Mouse (Mus musculus) skeletal muscle tissue, postnatal 0 days (tissue): ENCODE measurements around the gene Syk. TPM values are rescaled to one million over a fixed set of nuclear protein-coding genes. Genes with fewer than 3 reads are reported as not detected.

Experiments used
- polyA plus RNA-seq: library from polyadenylated mRNA; unstranded; fragments of >200 nt; fragmentation: Nextera tagmentation; extraction: Ambion mirVana; gene quantifications from 2 replicates; pipeline ENCODE4 v1.2.1, GENCODE M21; 2015

Syk gene
- polyA plus RNA-seq: 1.1 and 1.3 TPM in 2 replicates

DNA sequence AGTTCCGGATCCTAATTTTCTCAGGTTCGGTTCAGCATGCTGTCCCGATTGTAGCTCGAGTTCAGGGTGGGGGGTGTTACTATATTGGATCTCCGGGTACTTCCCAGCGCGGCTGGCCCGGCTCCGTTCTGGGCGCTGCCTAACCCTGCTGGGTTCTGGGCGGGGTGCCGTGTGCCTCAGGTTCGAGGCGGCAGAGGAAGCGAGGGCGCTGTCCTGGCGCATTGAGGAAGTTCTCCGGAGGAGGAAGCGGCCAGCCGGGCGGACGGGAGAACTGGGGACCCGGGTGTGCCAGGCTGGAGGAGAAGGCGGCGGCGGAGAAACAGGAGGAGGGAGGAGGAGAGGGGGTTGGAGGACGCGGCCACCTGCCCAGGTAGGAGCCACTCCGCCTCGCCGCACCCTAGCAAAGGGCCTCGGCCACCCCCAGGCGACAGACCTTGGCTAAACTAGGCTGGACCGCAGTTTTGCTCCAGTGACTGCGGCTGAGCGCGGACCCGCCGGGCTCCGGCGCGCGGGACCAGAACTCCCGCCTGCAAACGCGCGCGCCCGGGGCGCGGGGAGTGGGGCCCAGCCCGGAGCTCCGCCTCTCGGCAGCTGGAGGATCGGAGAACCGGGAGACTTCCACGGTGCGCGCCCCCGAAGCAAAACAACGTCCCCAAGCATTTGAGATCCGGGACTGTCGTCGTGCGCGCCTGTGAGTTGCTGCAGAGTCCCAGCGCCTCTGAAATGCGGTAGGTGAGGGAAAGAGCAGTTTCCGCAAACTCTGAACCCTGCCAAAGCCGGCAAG lies at the start of gene Syk:
Gene Syk (plus strand): TSS at position 296 of the 784 bp plus-strand sequence.

Other genes starting within 250 kb of the Syk start
- gene Diras2, start 51.9 kb upstream of the Syk start, polyA plus RNA-seq: 0.04 TPM in 1 of 2 replicates, not detected in the other